Mouse (Mus musculus): Measurements from ENCODE around the gene Mlh3. TPM values are rescaled to one million over a fixed set of nuclear protein-coding genes. Genes with fewer than 3 reads are reported as not detected.

The Mlh3 gene
- total and polyA plus RNA-seq, 3 experiments, result 8.5 to 8.6 TPM; not detected in 1

DNA sequence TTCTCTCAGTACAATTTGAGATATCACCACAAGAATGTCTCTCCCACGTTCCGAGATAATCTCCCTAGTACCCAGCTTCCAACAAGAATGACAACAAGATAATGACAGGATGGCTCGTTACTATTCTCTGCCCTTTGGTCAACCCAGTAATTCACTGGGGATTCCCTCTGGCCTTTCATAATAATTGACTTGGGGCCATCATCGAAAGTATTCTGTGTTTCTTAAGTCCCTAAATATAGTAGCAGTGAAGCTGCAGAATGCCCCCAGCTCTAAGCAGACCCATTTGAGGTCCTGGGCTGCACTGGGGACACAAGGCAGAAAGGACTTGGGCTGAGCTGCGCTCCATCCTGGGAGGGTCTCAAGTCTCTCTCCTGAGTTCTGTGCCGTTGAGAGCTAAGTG, 21.9 kb upstream of the Mlh3 start:
- H3K27me3 ChIP-seq (ENCODE audit: control insufficient read depth in 1 of 2, insufficient read depth in 2 of 2, low read length in 2 of 2), result no peaks in the 10 kb centered on the region; a peak in 1 of 4 replicates
- no peak overlapping the region for H3K9ac ChIP-seq (ENCODE audit: control insufficient read depth, low read depth, low read length, poor library complexity, severe bottlenecking)
- H3K4me3 ChIP-seq (ENCODE audit: control insufficient read depth in 1 of 2, insufficient read depth in 1 of 2, low read depth in 2 of 2, low read length in 2 of 2), result no peak overlapping the region
- H3K27ac ChIP-seq (ENCODE audit: control insufficient read depth, low read depth, low read length), result no peak overlapping the region
- H3K36me3 ChIP-seq (ENCODE audit: control insufficient read depth in 1 of 2, insufficient read depth in 2 of 2, low read length in 2 of 2), result peaks cover 0 to 9% of the 10 kb centered on the region in 2 experiments; a peak in 2 of 4 replicates
- no peaks in the 10 kb centered on the region for H3K79me2 ChIP-seq (ENCODE audit: control insufficient read depth, insufficient read depth, low read length, poor library complexity)
- TF ChIP-seq RAD21 (IDR thresholded peaks at IDR 0.05; ENCODE audit: low read depth, low read length) (no peak), CHD2 (IDR thresholded peaks at IDR 0.05; ENCODE audit: low read length) (no peak), EP300 (IDR thresholded peaks at IDR 0.05; ENCODE audit: low read depth in 1 of 2, low read length in 2 of 2) (peak in 1 of 2 experiments; percentile 33; a peak in 2 of 4 replicates)
- no peak for DNase-seq (ENCODE audit: low read depth, low spot score)
- peaks cover 3 to 8% of the 10 kb centered on the region in 2 experiments for H3K4me1 ChIP-seq (ENCODE audit: control insufficient read depth in 1 of 2, insufficient read depth in 2 of 2, low read length in 2 of 2)
- H3K9me3 ChIP-seq (replicated peaks; ENCODE audit: insufficient read depth, low read length), result no peaks in the 10 kb centered on the region

DNA sequence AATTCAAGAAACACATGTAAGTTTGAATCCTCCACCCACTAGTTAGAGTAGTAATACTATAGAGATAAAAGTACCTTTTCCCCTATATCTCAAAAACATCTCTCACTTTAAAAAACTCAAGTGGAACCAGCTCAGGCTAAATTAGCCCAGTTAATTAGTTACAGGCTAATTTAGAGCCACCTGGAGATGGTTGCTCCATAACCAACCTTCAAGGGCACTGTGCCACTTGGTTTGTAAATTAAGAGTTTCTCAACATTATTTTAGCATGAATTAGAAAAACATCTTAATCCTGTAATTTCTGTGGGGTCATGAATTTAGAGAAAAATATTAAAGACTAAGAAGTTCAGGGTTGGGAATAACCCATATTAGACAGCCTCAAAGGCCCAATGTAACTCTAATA, 21.1 kb upstream of the Mlh3 start:
- DNase-seq (ENCODE audit: low read depth, low spot score), result no peak
- H3K9ac ChIP-seq (ENCODE audit: control insufficient read depth, low read depth, low read length, poor library complexity, severe bottlenecking), result no peak overlapping the region
- H3K4me3 ChIP-seq (ENCODE audit: control insufficient read depth in 1 of 2, insufficient read depth in 1 of 2, low read depth in 2 of 2, low read length in 2 of 2), result no peak overlapping the region
- TF ChIP-seq ZC3H11A (IDR thresholded peaks at IDR 0.05; ENCODE audit: low read depth, low read length) (no peak), SIN3A (IDR thresholded peaks at IDR 0.05; ENCODE audit: low read length) (no peak), MXI1 (IDR thresholded peaks at IDR 0.05; ENCODE audit: low read depth, low read length) (no peak), GATA1 (IDR thresholded peaks at IDR 0.05; ENCODE audit: low read depth, low read length) (no peak), ELF1 (IDR thresholded peaks at IDR 0.05; ENCODE audit: low read depth, low read length) (no peak), UBTF (IDR thresholded peaks at IDR 0.05; ENCODE audit: borderline replicate concordance, insufficient read depth, low read depth, low read length) (no peak), RCOR1 (IDR thresholded peaks at IDR 0.05; ENCODE audit: low read depth, low read length) (no peak)
- H3K27me3 ChIP-seq (ENCODE audit: control insufficient read depth in 1 of 2, insufficient read depth in 2 of 2, low read length in 2 of 2), result no peaks in the 10 kb centered on the region; a peak in 1 of 4 replicates
- H3K36me3 ChIP-seq (ENCODE audit: control insufficient read depth in 1 of 2, insufficient read depth in 2 of 2, low read length in 2 of 2), result peaks cover 0 to 9% of the 10 kb centered on the region in 2 experiments; a peak in 2 of 4 replicates
- H3K79me2 ChIP-seq (ENCODE audit: control insufficient read depth, insufficient read depth, low read length, poor library complexity), result no peaks in the 10 kb centered on the region
- H3K4me1 ChIP-seq (ENCODE audit: control insufficient read depth in 1 of 2, insufficient read depth in 2 of 2, low read length in 2 of 2), result peaks cover 5 to 8% of the 10 kb centered on the region in 2 experiments
- no peak overlapping the region for H3K27ac ChIP-seq (ENCODE audit: control insufficient read depth, low read depth, low read length)
- H3K9me3 ChIP-seq (replicated peaks; ENCODE audit: insufficient read depth, low read length), result no peaks in the 10 kb centered on the region

DNA sequence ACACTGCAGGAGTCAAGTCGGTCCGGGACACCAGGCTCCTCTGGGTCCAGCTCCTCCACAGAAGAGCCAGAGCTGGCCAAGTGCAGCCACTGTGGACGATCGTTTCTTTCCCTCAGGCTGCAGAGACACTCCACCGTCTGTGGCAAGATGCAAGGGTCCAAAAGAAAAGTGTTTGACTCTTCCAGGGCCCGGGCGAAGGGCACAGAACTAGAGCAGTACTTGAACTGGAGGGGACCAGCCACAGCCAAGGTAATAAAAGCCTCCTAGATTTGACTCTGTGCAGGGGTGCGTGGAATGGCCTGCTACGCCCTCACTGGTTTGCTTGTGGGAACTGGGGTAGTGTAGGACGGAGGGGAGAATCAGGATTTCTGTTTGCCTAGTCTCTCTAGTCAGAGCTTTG, 20.2 kb upstream of the Mlh3 start:
- peaks cover 0 to 9% of the 10 kb centered on the region in 2 experiments; a peak in 2 of 4 replicates for H3K36me3 ChIP-seq (ENCODE audit: control insufficient read depth in 1 of 2, insufficient read depth in 2 of 2, low read length in 2 of 2)
- H3K27ac ChIP-seq (ENCODE audit: control insufficient read depth, low read depth, low read length), result no peak overlapping the region
- no peaks in the 10 kb centered on the region for H3K79me2 ChIP-seq (ENCODE audit: control insufficient read depth, insufficient read depth, low read length, poor library complexity)
- H3K27me3 ChIP-seq (ENCODE audit: control insufficient read depth in 1 of 2, insufficient read depth in 2 of 2, low read length in 2 of 2), result no peaks in the 10 kb centered on the region; a peak in 1 of 4 replicates
- H3K4me1 ChIP-seq (ENCODE audit: control insufficient read depth in 1 of 2, insufficient read depth in 2 of 2, low read length in 2 of 2), result peaks cover 5 to 8% of the 10 kb centered on the region in 2 experiments
- no peak overlapping the region for H3K4me3 ChIP-seq (ENCODE audit: control insufficient read depth in 1 of 2, insufficient read depth in 1 of 2, low read depth in 2 of 2, low read length in 2 of 2)
- no peaks in the 10 kb centered on the region for H3K9me3 ChIP-seq (replicated peaks; ENCODE audit: insufficient read depth, low read length)
- H3K9ac ChIP-seq (ENCODE audit: control insufficient read depth, low read depth, low read length, poor library complexity, severe bottlenecking), result no peak overlapping the region
- DNase-seq (ENCODE audit: low read depth, low spot score), result no peak
- no peak for TF ChIP-seq USF1 (IDR thresholded peaks at IDR 0.05; ENCODE audit: low read depth, low read length)
- TF ChIP-seq MAZ (IDR thresholded peaks at IDR 0.05; ENCODE audit: low read depth, low read length), result no peak
- TF ChIP-seq SMC3 (IDR thresholded peaks at IDR 0.05; ENCODE audit: low read depth, low read length), result no peak
- TF ChIP-seq JUND (IDR thresholded peaks at IDR 0.05; ENCODE audit: low read depth, low read length), result no peak
- TF ChIP-seq ZMIZ1 (IDR thresholded peaks at IDR 0.05; ENCODE audit: low read depth, low read length), result no peak
- no peak for TF ChIP-seq TCF12 (IDR thresholded peaks at IDR 0.05; ENCODE audit: low read depth, low read length)
- no peak for TF ChIP-seq GABPA (IDR thresholded peaks at IDR 0.05; ENCODE audit: low read depth, low read length)
- TF ChIP-seq BHLHE40 (IDR thresholded peaks at IDR 0.05; ENCODE audit: borderline replicate concordance, low read depth, low read length), result no peak
- no peak for TF ChIP-seq TAL1 (IDR thresholded peaks at IDR 0.05; ENCODE audit: low read length)
- no peak for TF ChIP-seq ETS1 (IDR thresholded peaks at IDR 0.05; ENCODE audit: low read depth, low read length)
- TF ChIP-seq CHD1 (IDR thresholded peaks at IDR 0.05; ENCODE audit: low read depth, low read length), result no peak
- no peak for TF ChIP-seq MAX (IDR thresholded peaks at IDR 0.05; ENCODE audit: low read length)
- no peak for TF ChIP-seq USF2 (IDR thresholded peaks at IDR 0.05; ENCODE audit: borderline replicate concordance in 1 of 2, insufficient read depth in 1 of 2, low read depth in 1 of 2, low read length in 2 of 2)
- no peak for TF ChIP-seq POLR2AphosphoS2 (IDR thresholded peaks at IDR 0.05; ENCODE audit: low read length)
- no peak for TF ChIP-seq RAD21 (IDR thresholded peaks at IDR 0.05; ENCODE audit: low read depth, low read length)
- no peak for TF ChIP-seq CHD2 (IDR thresholded peaks at IDR 0.05; ENCODE audit: low read length)
- no peak for TF ChIP-seq POLR2AphosphoS5 (IDR thresholded peaks at IDR 0.05; ENCODE audit: borderline replicate concordance, low read depth, low read length)
- TF ChIP-seq GATA1 (IDR thresholded peaks at IDR 0.05; ENCODE audit: low read depth, low read length), result no peak
- TF ChIP-seq MXI1 (IDR thresholded peaks at IDR 0.05; ENCODE audit: low read depth, low read length), result no peak
